Mouse (Mus musculus) heart, embryonic 10.5 days (tissue): ENCODE measurements around the gene Prr15l. TPM values are rescaled to one million over a fixed set of nuclear protein-coding genes. Genes with fewer than 3 reads are reported as not detected.

Source experiments
- DNase-seq: peaks from one replicate; pipeline ENCODE4 v3.0.0-alpha.2; 2017; ENCODE audit warnings: low spot score
- H3K27ac ChIP-seq: fragments of 300-500 bp; sonication (generic); 2 replicates; pipeline ENCODE4 v1.5.1; 2016; ENCODE audit warnings: mild to moderate bottlenecking
- H3K27me3 ChIP-seq: fragments of 300-500 bp; sonication (generic); 2 replicates; pipeline ENCODE4 v1.6.1; 2016; ENCODE audit warnings: mild to moderate bottlenecking; ENCODE audit not compliant: poor library complexity, insufficient read depth, severe bottlenecking
- H3K36me3 ChIP-seq: fragments of 300-500 bp; sonication (generic); 2 replicates; pipeline ENCODE4 v1.6.1; 2016; ENCODE audit warnings: mild to moderate bottlenecking, moderate library complexity
- H3K4me1 ChIP-seq: fragments of 300-500 bp; sonication (generic); 2 replicates; pipeline ENCODE4 v1.6.1; 2016; ENCODE audit warnings: mild to moderate bottlenecking
- H3K4me3 ChIP-seq: fragments of 300-500 bp; sonication (generic); 2 replicates; pipeline ENCODE4 v1.5.1; 2016; ENCODE audit warnings: mild to moderate bottlenecking, moderate library complexity
- H3K9me3 ChIP-seq: fragments of 300-500 bp; sonication (generic); 2 replicates; pipeline ENCODE4 v1.6.1; 2016; ENCODE audit warnings: mild to moderate bottlenecking, moderate library complexity
- WGBS: fragments of 180-500 bp; shearing (Covaris S2); methylation state at CpG from one replicate; pipeline ENCODE4 v1.1.7; 2016; 5-methylcytosine and 5-hydroxymethylcytosine counted together
- polyA plus RNA-seq: library from polyadenylated mRNA; unstranded; fragments of >200 nt; fragmentation: Nextera tagmentation; extraction: Ambion mirVana; gene quantifications from 2 replicates; pipeline ENCODE4 v1.2.1, GENCODE M21; 2016

Prr15l gene
- polyA plus RNA-seq, 1 experiment from 2014 or later, result 1.5 TPM

DNA sequence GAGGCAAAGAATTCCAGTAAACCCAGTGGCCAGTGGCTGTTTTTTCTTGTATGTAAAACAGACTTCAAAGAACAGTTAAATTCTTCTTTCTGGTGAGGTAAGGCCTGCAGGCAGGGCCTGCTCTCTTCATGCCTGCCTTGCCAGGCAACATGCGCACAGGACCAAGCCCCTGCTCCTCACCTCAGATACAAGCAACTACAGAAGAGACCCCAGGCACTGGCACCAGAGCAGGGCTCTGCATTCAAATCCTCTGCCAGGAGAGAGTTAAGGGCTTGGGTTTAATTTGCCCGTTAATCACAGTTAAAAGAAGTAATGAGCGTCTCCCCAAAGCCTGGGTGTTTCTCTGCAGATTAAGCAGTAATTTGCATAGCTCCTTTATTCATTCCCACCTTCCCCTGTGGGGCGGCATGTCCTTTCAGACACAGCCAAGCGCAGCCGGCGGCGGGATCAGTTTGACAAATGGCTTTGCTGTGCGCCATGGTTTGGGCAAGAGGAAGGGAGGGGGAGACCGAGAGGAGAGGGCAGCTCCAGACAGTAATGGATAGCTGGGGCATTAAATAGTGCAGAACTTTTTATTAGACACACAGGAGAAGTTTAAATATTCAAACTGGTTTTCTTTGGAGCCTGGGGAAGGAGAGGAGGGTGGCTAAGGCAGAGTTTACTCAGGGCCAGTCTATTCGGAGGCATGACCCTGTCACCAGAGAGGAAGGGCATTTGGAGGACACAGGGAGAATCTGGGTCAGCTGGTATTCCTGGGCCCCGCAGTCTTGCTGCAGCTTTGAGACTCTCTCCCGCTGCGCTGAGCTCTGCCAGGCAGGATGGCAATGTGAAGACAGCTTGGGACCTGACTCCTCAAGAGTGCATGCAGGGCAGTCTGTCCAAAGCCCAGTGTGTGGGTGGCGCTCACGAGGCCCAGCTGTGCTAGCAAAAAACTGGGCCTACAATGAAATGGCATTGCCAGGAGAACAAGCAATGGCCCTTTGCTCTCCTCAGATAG is 25.0 kb upstream of the Prr15l start:
- H3K9me3 ChIP-seq, result no peaks in the 10 kb centered on the region
- DNase-seq, result no peak
- 21% methylated on average over 16 of the region's 16 CpGs for WGBS
- peak overlapping the region; percentile 69 for H3K27ac ChIP-seq
- H3K4me3 ChIP-seq, result no peak overlapping the region
- H3K27me3 ChIP-seq, result peaks cover 6% of the 10 kb centered on the region; the same call in 1 of the 2 replicates
- peaks cover 8% of the 10 kb centered on the region for H3K36me3 ChIP-seq
- H3K4me1 ChIP-seq, result peaks cover 72% of the 10 kb centered on the region

DNA sequence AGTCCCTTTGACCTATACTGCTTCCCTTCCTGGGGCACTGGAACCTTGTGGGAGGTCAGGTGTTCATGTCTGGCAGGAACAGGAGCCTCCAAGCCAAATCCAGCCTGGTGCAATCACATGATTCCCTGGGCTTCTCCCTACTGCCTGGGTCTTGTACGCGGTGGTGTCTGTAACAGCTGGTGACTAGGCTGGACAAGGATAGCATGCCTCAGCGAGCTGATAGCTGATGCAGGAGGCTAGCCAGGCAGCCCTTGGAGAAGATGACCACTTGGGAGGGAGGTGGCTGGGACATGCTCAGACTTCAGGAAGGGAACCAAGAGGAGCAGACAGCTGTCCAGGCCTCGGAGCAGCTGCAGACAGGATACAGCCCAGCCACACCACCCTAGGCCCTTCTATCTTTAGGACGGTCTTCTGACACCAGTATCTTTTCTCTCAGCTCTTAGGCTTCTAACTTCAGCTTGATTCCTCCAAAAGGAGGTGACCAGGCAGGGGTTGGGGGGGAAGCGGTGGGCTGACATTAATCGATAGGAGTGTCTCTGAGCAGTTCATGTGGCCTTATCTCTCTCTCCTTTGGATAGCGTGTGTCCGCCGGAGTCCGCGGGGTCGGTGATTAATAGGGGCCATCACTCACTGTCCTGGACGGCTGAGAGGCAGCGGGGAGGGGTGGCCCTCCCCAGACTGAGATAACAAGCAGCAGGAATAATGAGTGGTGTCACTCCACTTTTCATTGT is 21.3 kb upstream of the Prr15l start:
- Histone ChIP-seq H3K9me3 (no peaks in the 10 kb centered on the region), H3K4me3 (peak overlapping the region; percentile 4), H3K4me1 (peaks cover 68% of the 10 kb centered on the region), H3K36me3 (peaks cover 34% of the 10 kb centered on the region), H3K27me3 (peaks cover 20% of the 10 kb centered on the region), H3K27ac (peak overlapping the region; percentile 52)
- WGBS, result 10% methylated on average over 15 of the region's 15 CpGs
- DNase-seq, result peak; percentile 89

DNA sequence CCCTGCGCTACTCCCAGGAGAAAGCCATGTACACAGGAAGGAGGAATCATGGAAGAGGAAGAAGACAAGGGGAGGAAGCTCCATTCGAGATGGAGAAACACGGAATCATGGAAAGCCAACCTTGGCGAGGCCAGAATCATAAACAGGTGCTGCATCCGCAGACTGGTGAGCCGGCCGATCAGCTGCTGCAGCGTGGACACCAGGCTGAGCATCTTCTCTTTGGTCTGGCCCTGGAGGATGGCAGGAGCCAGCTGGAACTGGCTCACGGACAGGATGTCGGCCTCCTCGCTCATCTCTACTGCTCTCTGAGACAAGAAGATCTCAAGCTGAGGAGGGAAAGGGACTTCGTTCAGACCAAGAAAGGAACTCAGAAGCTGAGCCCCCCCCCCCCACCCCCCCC is 19.3 kb upstream of the Prr15l start:
- Histone ChIP-seq H3K36me3 (peaks cover 48% of the 10 kb centered on the region), H3K27me3 (peaks cover 14% of the 10 kb centered on the region), H3K27ac (no peak overlapping the region), H3K9me3 (no peaks in the 10 kb centered on the region), H3K4me3 (no peak overlapping the region), H3K4me1 (peaks cover 48% of the 10 kb centered on the region)
- no peak for DNase-seq
- WGBS, result 90% methylated on average over 12 of the region's 12 CpGs

DNA sequence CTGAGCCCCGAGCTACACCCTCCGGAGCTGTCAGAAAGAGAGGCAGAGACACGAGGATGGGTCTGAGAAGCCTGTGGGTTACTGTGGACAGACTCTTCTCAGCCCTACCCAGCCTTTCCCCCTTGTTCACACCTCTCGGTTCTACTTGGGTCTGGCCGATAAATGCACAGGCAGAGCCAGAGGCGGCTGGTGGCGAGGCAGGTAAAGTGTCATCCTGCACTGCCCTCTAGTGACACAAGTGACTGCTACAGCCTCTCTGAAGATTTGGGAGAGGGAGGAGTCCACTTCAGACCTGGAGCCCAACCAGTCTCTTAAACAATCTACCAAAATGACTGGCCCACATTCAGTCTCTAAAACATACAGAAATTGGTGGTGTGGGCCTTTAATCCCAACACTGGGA is 17.9 kb upstream of the Prr15l start:
- Histone ChIP-seq H3K27me3 (peaks cover 14% of the 10 kb centered on the region), H3K4me3 (no peak overlapping the region), H3K27ac (no peak overlapping the region), H3K36me3 (peaks cover 48% of the 10 kb centered on the region), H3K9me3 (no peaks in the 10 kb centered on the region), H3K4me1 (peaks cover 52% of the 10 kb centered on the region)
- peak; percentile 91 for DNase-seq
- 27% methylated on average over 7 of the region's 7 CpGs for WGBS

DNA sequence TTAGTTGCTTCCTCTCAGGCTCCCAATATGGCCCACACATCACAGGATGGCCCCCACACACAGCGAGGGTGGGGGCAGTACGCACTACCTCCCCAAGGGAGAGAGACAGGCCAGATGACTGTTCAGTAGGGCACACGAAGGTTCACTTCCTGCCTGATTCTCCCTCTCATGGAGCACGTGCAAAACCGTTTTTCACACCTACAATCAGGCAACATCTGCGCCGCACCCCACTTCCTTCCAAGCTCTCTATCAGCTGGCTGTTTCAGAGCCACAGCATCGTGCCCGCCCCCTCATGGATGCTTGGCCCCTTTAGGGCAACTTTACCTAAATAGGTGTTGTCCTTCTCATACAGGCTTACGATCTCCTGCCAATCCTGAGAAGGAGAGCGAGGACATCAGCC is 15.2 kb upstream of the Prr15l start:
- Histone ChIP-seq H3K36me3 (peaks cover 42% of the 10 kb centered on the region), H3K9me3 (no peaks in the 10 kb centered on the region), H3K4me3 (no peak overlapping the region), H3K27ac (no peak overlapping the region), H3K27me3 (peaks cover 14% of the 10 kb centered on the region), H3K4me1 (peaks cover 36% of the 10 kb centered on the region)
- WGBS, result 82% methylated on average over 11 of the region's 11 CpGs
- no peak for DNase-seq

DNA sequence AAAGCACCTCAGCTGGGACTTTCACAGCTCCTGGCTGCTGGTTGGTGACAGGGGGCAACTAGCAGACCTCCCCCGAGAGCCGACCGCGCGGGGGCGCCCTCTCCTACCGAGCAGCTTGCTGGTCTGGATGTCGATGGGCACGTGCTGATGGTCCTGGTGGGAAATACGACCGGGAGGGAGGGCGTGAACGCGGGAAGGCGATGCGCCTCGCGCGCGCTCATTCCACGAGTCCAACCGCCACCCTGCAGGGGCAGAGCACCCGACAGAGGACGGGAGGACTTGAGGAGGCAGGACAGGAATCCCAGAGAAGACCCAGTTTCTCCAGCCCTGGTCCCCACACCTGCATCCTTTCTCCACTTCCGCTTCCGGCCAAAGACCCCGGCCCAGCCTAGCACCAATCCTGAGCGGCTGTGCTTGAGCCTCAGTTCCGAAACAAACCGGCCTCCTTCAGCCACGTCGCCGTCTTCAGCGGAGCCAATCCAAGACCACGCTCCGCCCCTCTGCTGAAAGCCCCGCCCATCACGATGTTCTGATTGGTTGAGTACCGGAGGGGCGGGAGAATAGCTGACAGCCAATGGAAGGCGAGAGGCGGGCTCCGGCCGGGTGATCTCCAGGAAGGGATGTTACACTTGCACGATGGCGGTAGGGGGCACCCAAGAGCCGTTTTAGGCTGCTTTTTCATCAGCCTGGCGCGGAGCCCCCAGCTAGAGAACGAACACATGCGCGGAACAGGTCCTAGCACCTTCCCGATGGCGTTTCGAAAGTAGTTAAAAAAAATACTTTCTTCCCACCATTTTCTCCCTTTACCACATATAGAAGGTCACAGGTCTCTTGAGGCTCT is 11.6 kb upstream of the Prr15l start, which contains the start of gene Cdk5rap3:
Gene Cdk5rap3 (minus strand): TSS at position 453 of the 841 bp plus-strand sequence.
- WGBS, result under 1% methylated on average over 55 of the region's 55 CpGs
- Histone ChIP-seq H3K27ac (peak within 1 kb of the TSS; percentile 87), H3K27me3 (0 out of 2 replicates have a peak, but pooled peaks cover 4% of the 10 kb centered on the region), H3K4me1 (peaks cover 26% of the 10 kb centered on the region), H3K36me3 (peaks cover 17% of the 10 kb centered on the region), H3K9me3 (no peaks in the 10 kb centered on the region), H3K4me3 (peak within 1 kb of the TSS; percentile 79)
- DNase-seq, result peak; percentile 100

DNA sequence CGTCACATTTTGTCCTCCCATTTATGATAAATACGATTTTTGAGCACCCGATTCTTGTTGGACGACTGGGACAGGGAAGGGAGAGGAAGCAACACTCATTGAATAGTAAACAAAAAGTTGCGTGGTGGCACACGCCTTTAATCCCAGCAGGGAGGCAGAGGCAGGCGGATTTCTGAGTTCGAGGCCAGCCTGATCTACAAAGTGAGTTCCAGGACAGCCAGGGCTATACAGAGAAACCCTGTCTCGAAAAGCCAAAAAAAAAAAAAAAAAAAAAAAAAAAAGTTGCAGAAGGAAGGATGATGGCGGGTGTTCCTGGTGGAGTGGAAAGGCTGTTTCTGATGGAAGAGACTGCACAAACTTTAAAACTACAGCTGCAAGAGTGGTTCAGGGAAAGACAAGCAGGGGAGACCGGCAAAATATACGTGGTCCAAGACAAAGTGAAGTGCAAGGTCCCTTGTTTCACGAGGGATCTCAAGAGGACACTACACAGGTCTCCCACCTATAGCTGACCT is 11.0 kb upstream of the Prr15l start:
- peak overlapping the region; percentile 87; the same call in 1 of the 2 replicates for H3K27ac ChIP-seq

DNA sequence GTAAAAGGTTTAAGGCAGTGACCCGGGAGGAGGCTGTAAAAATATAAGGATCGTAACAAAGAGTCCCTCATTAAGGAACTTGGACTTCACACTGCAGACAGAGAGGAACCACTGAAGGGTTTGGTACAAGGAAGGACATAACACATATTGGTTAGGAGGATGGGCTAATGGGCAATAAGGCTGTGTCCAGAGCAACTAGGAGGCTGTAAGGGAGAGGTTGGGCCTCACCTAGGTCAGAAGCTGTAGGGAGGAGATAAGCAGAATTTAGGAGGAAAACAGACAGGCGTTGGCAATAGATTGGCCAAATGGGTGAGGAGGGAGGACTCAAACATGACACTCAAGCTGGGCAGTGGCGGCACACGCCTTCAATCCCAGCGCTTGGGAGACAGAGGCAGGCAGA is 10.5 kb upstream of the Prr15l start:
- Histone ChIP-seq H3K4me3 (0 out of 2 replicates have a peak overlapping the region, but pooled peaks have one; percentile 0), H3K9me3 (no peaks in the 10 kb centered on the region), H3K27ac (peak overlapping the region; percentile 87; the same call in 1 of the 2 replicates), H3K4me1 (peaks cover 26% of the 10 kb centered on the region), H3K27me3 (0 out of 2 replicates have a peak, but pooled peaks cover 4% of the 10 kb centered on the region), H3K36me3 (0 out of 2 replicates have a peak, but pooled peaks cover 6% of the 10 kb centered on the region)
- 74% methylated on average over 6 of the region's 6 CpGs for WGBS
- DNase-seq, result peak; percentile 90

More for the DNA sequence above, 11.0 kb upstream of the Prr15l start:
- no peak for DNase-seq
- H3K27me3 ChIP-seq, result 0 out of 2 replicates have a peak, but pooled peaks cover 4% of the 10 kb centered on the region
- H3K4me1 ChIP-seq, result peaks cover 26% of the 10 kb centered on the region
- H3K36me3 ChIP-seq, result peaks cover 10% of the 10 kb centered on the region
- 33% methylated on average over 13 of the region's 13 CpGs for WGBS
- peak overlapping the region; percentile 79 for H3K4me3 ChIP-seq
- H3K9me3 ChIP-seq, result no peaks in the 10 kb centered on the region

DNA sequence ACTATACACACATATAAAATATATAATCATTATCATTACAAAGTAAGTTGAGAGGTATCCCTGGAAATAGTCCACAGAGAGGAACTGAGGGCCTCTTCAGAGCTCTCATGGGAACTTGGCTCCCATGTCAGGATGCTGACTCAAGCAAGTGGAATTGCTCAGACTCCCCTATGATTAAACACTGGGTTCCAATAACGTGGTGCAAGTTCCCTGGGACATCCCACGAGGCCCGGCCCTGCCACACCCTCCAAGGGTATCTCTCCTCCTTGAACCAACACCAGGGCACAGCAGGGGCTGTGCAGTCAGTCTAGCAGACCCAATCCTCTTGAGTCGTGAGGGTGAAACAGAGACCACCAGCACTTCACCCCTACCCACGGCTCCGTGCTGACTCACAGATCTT is 8.9 kb upstream of the Prr15l start:
- no peak for DNase-seq
- Histone ChIP-seq H3K36me3 (no peaks in the 10 kb centered on the region), H3K4me3 (no peak overlapping the region), H3K27me3 (0 out of 2 replicates have a peak, but pooled peaks cover 4% of the 10 kb centered on the region), H3K9me3 (no peaks in the 10 kb centered on the region), H3K4me1 (peaks cover 26% of the 10 kb centered on the region), H3K27ac (0 out of 2 replicates have a peak overlapping the region, but pooled peaks have one; percentile 16)
- 32% methylated on average over 6 of the region's 6 CpGs for WGBS

DNA sequence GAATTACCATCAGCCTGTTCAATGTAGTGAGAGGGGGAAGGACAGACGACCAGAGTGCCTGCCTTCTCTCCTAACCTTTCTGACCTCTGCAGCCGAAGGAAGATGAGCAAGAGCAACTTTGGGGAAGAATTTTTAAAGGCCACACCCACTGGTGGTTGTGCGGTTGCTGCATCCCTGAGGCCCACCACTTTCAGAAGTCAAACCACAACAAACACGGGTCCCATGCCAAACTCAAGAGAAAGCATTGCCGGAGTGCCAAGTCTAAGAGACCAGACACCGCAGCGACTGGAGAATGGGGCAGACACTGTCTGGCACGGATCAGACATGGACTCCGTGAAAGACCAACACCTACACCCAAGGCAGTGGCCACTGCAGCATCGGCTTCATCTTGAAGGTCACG is 3.0 kb upstream of the Prr15l start:
- no peak overlapping the region for H3K27ac ChIP-seq
- H3K27me3 ChIP-seq, result peaks cover 31% of the 10 kb centered on the region
- no peak for DNase-seq
- H3K4me3 ChIP-seq, result no peak overlapping the region
- no peaks in the 10 kb centered on the region for H3K36me3 ChIP-seq
- 77% methylated on average over 11 of the region's 11 CpGs for WGBS
- H3K9me3 ChIP-seq, result no peaks in the 10 kb centered on the region
- H3K4me1 ChIP-seq, result peaks cover 17% of the 10 kb centered on the region

DNA sequence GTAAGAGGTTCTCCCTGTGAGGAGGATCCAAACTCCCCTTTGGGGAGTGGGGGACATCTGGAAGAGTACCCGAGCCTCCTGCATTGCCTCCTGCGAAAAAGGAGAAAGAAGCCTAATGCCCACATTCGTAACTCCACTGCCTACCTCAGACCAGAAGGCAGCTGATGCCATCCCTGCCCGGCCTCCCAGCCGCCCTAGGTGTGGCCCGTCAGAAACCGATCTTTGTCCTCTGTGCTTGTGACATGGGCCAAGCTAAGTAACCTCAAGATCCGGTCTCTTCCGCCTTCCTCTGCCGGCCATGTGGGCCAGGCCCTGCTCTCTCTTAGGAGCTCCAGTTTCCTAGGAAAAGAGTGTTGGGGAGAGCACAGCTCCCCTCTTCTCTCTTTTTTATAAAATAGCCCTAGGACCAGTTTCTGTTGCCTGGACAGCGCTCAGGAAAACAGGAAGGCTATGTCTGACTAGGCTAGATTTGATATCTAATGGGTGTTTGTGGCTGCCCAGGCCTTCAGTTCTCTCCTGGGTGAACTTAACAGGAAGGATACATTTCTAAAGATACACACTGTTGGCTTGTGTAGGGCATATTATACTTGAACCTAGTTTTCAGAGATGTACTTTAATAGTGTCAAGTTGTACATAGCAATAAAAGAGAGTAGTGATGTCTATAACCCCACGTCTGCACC is 2.3 kb upstream of the Prr15l start:
- peaks cover 37% of the 10 kb centered on the region for H3K27me3 ChIP-seq
- DNase-seq, result no peak
- peak overlapping the region; percentile 56 for H3K27ac ChIP-seq
- 82% methylated on average over 12 of the region's 12 CpGs for WGBS
- no peak overlapping the region for H3K4me3 ChIP-seq
- H3K4me1 ChIP-seq, result peaks cover 18% of the 10 kb centered on the region
- H3K36me3 ChIP-seq, result no peaks in the 10 kb centered on the region
- no peaks in the 10 kb centered on the region for H3K9me3 ChIP-seq
